Mouse (Mus musculus) CH12.LX (cell line): ENCODE results near the gene Pde4d.

Source experiments
- CTCF ChIP-seq, 2 experiments: IDR thresholded peaks in 1 of 2; conservative IDR thresholded peaks in 1 of 2; 2 replicates each; pipeline ENCODE4 v1.5.1; 2011 to 2012; ENCODE audit warnings: low read depth in 2 of 2, low read length in 2 of 2, improper control_type of control experiment in 1 of 2, inconsistent platforms in 1 of 2, mild to moderate bottlenecking in 1 of 2, moderate library complexity in 1 of 2
- E2F4 ChIP-seq: IDR thresholded peaks from 2 replicates; pipeline ENCODE4 v1.6.1; 2011; ENCODE audit warnings: low read depth, low read length, improper control_type of control experiment; ENCODE audit not compliant: insufficient replicate concordance
- ELF1 ChIP-seq: IDR thresholded peaks from 2 replicates; pipeline ENCODE4 v1.6.1; 2014; ENCODE audit warnings: low read depth, mild to moderate bottlenecking, inconsistent platforms, low read length, improper control_type of control experiment
- MAZ ChIP-seq: IDR thresholded peaks from 2 replicates; pipeline ENCODE4 v1.6.1; 2012; ENCODE audit warnings: low read depth, mild to moderate bottlenecking, inconsistent platforms, low read length, improper control_type of control experiment, moderate library complexity
- POLR2A ChIP-seq: IDR thresholded peaks from 2 replicates; pipeline ENCODE4 v1.6.1; 2011; ENCODE audit warnings: low read depth, mild to moderate bottlenecking, improper control_type of control experiment, low read length
- POLR2AphosphoS2 ChIP-seq: IDR thresholded peaks from 2 replicates; pipeline ENCODE4 v1.6.1; 2011; ENCODE audit warnings: low read depth, low read length, improper control_type of control experiment
- UBTF ChIP-seq: IDR thresholded peaks from 2 replicates; pipeline ENCODE4 v1.6.1; 2012; ENCODE audit warnings: low read depth, mild to moderate bottlenecking, inconsistent platforms, low read length, improper control_type of control experiment, moderate library complexity
- USF1 ChIP-seq: IDR thresholded peaks from 2 replicates; pipeline ENCODE4 v1.6.1; 2014; ENCODE audit warnings: low read depth, mild to moderate bottlenecking, inconsistent platforms, low read length, improper control_type of control experiment
- ZNF384 ChIP-seq: IDR thresholded peaks from 2 replicates; pipeline ENCODE4 v1.6.1; 2012; ENCODE audit warnings: low read depth, low read length, improper control_type of control experiment, inconsistent platforms

DNA sequence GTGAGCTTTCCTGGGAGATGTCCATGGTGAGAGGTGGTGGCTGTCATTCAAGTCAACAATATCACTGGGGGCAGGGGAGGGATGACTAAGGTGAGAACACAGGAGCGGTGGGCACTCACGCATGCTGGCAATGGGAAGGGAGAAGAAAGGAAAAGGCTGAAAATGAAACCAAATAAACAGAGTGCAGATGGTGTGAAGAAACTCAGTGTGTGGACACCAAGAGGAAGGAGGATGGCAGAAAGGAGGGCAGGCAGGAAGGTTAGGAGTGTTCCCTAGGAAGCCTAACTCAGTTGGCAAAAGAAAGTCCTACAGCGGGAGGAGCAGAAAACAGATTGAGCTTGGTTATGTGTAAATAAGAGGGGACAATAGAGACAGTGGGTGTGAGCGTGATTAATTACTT is 1107.1 kb downstream of the Pde4d start:
- TF ChIP-seq CTCF (conservative IDR thresholded peaks at IDR 0.05 in 1 of 2, IDR thresholded peaks at IDR 0.05 in 1 of 2; ENCODE audit: low read depth in 2 of 2, low read length in 2 of 2) (no peak), UBTF (no peak), ELF1 (no peak), USF1 (no peak), ZNF384 (no peak), E2F4 (no peak), POLR2A (no peak), MAZ (no peak), POLR2AphosphoS2 (no peak)
